Mouse (Mus musculus) MEL-GATA-1-ER (cell line): ENCODE data around the gene Cand1.

Experiments used
- DNase-seq: peaks from one replicate; pipeline ENCODE4 v3.0.0-alpha.2; 2012; ENCODE audit warnings: low read depth; ENCODE audit errors: extremely low read depth

Cand1 gene

GRCm38 (mm10) chr10:119239969-119240721, at the start of gene Cand1:
Cand1 (minus strand) TSS chr10:119240055.
- DNase-seq, result peak; percentile 97

DNA sequence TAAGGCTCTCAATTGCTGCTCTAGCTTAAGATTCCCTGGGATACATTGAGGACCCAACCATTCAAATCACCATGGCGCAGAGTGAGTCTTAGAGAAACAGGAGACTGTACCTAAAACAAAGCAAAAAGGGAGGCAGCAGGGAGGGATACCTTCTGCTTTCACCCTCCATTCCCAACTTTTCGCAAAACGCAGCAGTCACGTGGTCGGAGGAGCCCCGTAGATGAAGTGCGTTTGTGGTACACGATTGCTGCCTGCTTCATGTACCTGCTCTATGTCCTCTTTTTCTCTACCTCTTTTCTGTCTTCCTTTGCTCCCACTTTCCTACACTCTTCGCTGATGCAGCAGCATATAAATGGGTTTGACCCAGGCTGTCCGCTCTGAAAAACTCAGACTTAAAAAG, 39.0 kb upstream of the Cand1 start:
- DNase-seq, result no peak

DNA sequence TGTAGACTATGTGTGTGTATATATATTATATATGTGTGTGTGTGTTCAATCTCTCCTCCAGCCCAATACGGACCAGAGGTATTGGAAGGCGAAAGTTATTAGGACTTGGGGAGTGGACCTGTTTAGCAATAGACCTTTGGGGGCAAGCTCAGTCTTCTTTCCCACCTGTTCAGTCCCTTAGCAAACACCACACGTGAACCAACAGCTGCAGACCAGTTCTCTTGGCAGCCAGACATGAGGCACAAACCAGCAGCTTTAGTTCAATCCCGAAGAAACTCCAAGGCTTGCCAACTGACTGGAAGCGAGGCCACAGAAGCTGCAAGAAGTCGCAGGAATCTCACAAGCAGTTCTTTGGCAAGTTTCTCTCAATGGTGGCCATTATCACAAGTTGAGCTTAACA, 34.5 kb upstream of the Cand1 start:
- no peak for DNase-seq

DNA sequence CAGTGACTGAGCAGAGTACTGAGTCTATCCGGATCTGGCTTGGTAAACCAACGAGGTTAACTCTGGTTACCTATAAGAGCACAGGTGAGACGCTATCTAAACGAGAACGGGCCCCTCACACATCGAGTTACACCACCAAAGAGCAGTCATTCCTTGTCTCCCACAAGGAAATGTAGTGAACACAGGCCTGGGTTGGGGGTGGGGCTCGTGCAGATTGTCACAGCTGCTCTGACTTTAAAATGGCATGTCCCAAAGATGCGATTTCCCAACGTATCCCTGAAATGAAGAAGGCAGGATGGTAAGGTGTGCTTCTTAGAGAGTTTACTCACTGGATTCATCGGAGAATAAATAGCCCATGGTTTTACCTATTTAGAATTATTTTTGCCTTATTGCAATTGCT, 32.7 kb upstream of the Cand1 start:
- no peak for DNase-seq

- DNase-seq, result no peak
Measured at GRCm38 (mm10) chr10:119272005-119272404, 32.1 kb upstream of the Cand1 start.

GRCm38 (mm10) chr10:119271101-119271500, 31.2 kb upstream of the Cand1 start:
- DNase-seq, result no peak

DNA sequence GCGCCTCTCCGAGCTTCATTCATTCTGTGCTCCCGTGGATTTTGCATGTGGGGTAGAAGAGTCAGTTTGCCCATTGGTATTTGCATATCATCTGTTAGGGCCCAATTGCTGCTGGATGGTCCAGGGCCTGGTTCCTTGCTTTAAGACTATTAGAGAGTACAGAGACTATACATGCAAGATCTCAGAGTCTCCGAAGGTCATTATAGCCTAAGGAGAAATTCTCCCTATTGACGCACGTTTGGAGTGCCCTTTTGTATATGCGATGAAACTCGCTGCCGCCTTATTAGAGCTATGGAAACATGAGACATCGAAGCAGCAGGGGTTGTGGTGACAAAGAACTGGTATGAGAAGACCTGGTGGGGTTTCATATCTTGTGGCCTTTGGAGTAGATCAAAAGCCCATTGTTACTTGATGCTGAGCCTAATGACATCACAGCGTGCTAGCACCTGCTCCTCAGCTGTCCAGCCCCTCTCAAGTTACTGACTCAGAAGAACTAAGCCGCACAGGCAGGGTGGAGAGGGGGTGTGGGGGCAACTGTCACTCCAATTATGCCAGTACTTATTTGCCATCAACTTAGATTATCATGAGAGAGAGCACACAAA, 30.6 kb upstream of the Cand1 start:
- DNase-seq, result no peak

- peak; percentile 10 for DNase-seq
Measured at GRCm38 (mm10) chr10:119264761-119265160, 24.9 kb upstream of the Cand1 start.

GRCm38 (mm10) chr10:119262821-119263220, 23.0 kb upstream of the Cand1 start:
- DNase-seq, result no peak

DNA sequence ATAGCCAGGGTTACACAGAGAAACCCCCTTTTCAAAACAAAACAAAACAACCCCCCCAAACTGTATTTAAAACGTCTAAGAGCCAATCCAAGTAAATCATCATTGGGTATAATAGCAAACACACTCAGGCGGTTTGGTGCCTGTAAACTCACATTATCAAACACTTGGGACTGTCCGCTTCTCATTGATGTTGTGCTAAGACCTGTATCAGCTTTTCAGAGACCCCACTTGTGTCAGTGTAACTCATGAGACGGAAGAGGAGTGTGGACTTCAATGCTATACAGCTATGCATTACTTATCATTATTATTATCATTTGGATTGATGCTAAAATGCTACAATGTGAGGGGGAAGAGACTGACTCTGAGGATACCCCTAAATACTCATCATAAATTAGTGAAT, 18.0 kb upstream of the Cand1 start:
- no peak for DNase-seq

GRCm38 (mm10) chr10:119244146-119244545, 4.3 kb upstream of the Cand1 start:
- no peak for DNase-seq

DNA sequence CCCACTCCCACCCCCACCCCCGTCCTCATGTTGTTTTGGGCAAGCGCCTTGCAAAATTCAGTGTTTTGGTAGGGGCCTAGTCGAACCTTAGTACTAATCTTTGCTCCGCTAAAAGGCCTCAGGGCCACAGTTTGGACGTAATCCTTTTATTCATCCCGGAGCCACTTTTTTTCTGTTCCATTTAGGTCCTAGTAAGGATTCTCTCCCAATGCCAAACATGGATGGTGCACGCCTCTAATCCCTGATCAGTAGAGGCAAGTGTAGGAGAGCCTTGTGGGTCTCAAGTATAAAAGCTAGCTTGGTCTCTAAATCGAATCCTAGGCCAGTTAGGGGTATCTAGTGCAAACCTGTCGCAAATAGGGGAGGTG, 851 bp upstream of the Cand1 start:
- peak; percentile 21 for DNase-seq

- DNase-seq, result no peak
Measured at GRCm38 (mm10) chr10:119239633-119239968, 254 bp downstream of the Cand1 start.

- no peak for DNase-seq
Measured at GRCm38 (mm10) chr10:119238985-119239631, 747 bp downstream of the Cand1 start.

DNA sequence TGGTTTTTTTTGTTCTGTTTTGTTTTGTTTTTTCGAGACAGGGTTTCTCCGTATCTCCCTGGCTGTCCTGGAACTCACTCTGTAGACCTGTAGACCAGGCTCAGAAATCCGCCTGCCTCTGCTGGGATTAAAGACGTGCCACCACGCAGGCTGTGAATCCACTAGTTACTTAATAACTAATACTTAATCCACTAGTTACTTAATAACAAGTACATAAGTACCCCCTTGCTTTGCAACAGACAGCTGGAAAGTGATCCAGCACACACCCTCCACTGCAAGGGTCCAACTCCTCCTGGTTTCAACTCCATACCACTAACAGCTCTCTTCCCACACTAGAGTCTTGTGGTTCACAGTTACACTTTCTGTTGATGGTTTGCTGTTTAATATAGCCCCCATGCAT, 8.3 kb downstream of the Cand1 start:
- DNase-seq, result no peak

- DNase-seq, result no peak
Measured at GRCm38 (mm10) chr10:119230703-119231102, 9.2 kb downstream of the Cand1 start.

DNA sequence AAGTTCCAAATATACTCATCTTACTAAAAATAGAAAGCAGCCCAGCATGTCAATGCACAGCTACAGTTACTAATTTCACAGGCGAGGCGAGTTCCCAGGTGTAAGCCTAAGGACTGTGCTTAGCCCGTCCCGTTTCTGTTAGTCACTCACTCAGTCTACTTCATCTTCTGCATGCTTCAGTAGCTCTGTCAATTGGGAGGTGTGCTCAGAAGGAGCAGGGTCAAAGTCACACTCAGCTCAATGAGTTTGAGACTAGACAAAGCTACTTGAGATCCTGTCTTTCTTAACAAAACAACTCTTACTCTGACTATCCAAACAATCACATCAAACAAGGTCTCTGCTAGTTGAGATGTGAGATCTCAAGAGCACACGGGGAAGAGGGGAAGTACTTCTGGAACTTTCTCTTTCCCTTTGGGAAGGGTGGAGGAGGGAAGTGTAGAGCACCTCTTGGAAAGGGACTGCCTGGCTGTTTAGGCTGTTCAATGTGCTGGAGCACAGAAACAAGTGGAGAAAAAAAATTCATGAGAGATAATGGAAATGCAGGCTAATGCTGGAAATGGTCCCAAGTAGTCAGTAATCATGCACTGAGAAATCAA, 9.7 kb downstream of the Cand1 start:
- no peak for DNase-seq

GRCm38 (mm10) chr10:119223686-119224085, 16.2 kb downstream of the Cand1 start:
- no peak for DNase-seq

DNA sequence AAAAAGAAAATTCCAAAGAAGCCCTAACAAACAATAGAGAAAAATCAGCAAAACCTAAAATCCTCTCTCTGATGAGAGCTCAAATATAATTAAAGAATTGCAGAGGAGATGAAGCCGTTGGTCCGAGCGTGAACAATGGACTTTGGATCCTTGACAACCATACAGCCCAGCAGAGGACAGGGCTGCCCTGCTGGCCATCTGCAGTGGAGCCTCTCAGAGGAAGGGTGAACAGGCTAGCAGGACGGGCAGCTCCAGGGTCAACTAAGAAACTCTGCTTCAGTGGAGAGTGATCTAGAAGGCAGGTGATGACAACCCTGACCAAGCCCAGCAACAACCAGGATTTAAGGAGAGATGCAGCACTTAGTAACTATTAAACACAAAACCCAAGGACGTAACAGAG, 18.2 kb downstream of the Cand1 start:
- DNase-seq, result no peak

DNA sequence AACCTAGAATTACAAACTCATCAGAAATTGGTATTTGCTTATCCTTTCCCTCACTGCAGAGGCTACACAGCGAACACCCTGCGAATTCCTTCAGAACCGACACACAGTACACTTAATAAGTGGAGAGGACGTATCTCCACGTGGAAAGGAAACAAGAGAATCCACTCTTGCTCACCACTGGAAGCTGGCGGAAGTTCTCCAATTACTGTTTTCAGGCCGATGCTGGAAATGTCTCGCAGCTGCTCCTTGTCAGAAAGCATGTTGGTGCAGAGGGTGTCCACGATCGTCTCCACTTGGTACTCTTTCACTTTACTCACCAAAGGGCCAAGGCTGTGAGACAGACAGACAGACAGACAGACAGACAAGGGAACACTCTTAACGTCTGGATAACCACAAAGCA, 20.4 kb downstream of the Cand1 start:
- DNase-seq, result no peak

GRCm38 (mm10) chr10:119218274-119219080, 21.4 kb downstream of the Cand1 start:
- DNase-seq, result no peak

DNA sequence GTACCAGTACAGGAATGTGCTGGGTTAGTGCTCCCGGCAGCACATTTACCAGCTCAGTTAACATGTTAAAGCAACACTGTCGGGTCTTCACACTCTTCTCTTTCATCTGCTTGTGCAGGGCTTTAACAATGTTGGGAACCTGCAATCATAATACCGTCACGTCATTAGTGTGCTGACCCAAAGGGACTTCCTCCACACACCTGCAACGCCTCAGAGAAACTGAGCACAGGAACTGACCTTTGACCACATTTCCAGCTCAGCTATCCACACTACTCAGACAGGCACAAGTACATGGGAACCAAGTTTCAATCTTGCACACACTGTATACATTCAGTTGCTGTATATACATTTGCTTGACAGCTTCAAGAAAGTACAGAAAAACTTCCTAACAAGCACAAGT, 27.4 kb downstream of the Cand1 start:
- DNase-seq, result no peak
